Mouse (Mus musculus): ENCODE measurements around the gene Drd4.
"Not testable (repeated sequence)": the region's sequence is repeated elsewhere in the genome, so short reads cannot be mapped to it uniquely, and the experiment has no call there.

The Drd4 gene

GRCm38 (mm10) chr7:141291921-141292582, at the start of gene Drd4:
Gene Drd4, plus strand, starts transcription at chr7:141292006.
- no peak for DNase-seq

- DNase-seq: not testable (repeated sequence)
Measured at GRCm38 (mm10) chr7:141250486-141250885, 41.3 kb upstream of the Drd4 start.

GRCm38 (mm10) chr7:141256159-141256558, 35.6 kb upstream of the Drd4 start:
- no peak for DNase-seq

- no peak for DNase-seq
Measured at GRCm38 (mm10) chr7:141261480-141261879, 30.3 kb upstream of the Drd4 start.

GRCm38 (mm10) chr7:141263640-141264039, 28.2 kb upstream of the Drd4 start:
- no peak for DNase-seq

- no peak for DNase-seq
Measured at GRCm38 (mm10) chr7:141264041-141264700, 27.6 kb upstream of the Drd4 start.

- peak; percentile 48 to 59 for DNase-seq
Measured at GRCm38 (mm10) chr7:141264761-141265410, 26.9 kb upstream of the Drd4 start.

GRCm38 (mm10) chr7:141265411-141265738, 26.4 kb upstream of the Drd4 start:
- DNase-seq: no peak

- DNase-seq: peak; percentile 61 to 69
Measured at GRCm38 (mm10) chr7:141265739-141266561, 25.9 kb upstream of the Drd4 start, which contains the start of gene Irf7. Gene Irf7, minus strand, starts transcription at chr7:141266481.

- DNase-seq: peak in 1 of 2 experiments; percentile 31
Measured at GRCm38 (mm10) chr7:141268466-141269272, 23.1 kb upstream of the Drd4 start.

GRCm38 (mm10) chr7:141269273-141269545, 22.6 kb upstream of the Drd4 start:
- no peak for DNase-seq

GRCm38 (mm10) chr7:141270631-141271030, 21.2 kb upstream of the Drd4 start:
- DNase-seq: no peak

GRCm38 (mm10) chr7:141275356-141275755, 16.4 kb upstream of the Drd4 start:
- no peak for DNase-seq

- DNase-seq: peak in 1 of 2 experiments; percentile 17
Measured at GRCm38 (mm10) chr7:141276546-141276945, 15.3 kb upstream of the Drd4 start, which contains the start of gene Cdhr5. Gene Cdhr5, minus strand, starts transcription at chr7:141276786.

- no peak for DNase-seq
Measured at GRCm38 (mm10) chr7:141277701-141278678, 13.8 kb upstream of the Drd4 start.

- no peak for DNase-seq
Measured at GRCm38 (mm10) chr7:141278766-141279590, 12.8 kb upstream of the Drd4 start, which contains the start of gene Sct. Gene Sct, minus strand, starts transcription at chr7:141279133.

- no peak for DNase-seq
Measured at GRCm38 (mm10) chr7:141281442-141281841, 10.4 kb upstream of the Drd4 start.

GRCm38 (mm10) chr7:141282756-141283155, 9.1 kb upstream of the Drd4 start:
- no peak for DNase-seq

GRCm38 (mm10) chr7:141288042-141288441, 3.8 kb upstream of the Drd4 start:
- no peak for DNase-seq
